Mouse (Mus musculus): ENCODE data around the gene Magi2. TPM values are rescaled to one million over a fixed set of nuclear protein-coding genes. Genes with fewer than 3 reads are reported as not detected.

Magi2 gene
- total RNA-seq, 2 experiments from 2014 or later, result 2.2 to 2.4 TPM

GRCm38 (mm10) chr5:19908706-19909060 is 681.8 kb downstream of the Magi2 start:
- DNase-seq, result no peak
- intact Hi-C loops (cut with DNase I), result no loop called here

DNA sequence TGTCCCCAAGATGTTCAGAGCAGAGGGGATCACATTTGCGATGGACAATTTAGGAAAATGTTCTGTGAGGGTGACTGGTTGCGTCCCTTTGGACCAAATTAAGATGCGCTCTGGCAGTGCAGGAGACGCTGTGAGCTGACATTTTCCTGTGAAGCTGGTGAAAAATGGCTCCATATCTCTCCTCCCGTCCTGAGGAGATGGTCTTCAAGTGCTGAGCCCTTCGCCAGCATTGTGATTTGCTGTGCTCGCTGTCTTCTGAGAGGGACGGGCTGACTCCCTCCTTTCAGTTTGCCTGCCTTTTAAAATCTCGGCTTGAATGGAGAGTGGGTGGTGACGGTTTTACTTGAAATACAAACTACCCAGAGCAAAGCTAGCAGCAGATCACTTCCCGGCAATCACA is 682.2 kb downstream of the Magi2 start:
- DNase-seq, result no peak
- intact Hi-C loops (cut with DNase I), result no loop called here

DNA sequence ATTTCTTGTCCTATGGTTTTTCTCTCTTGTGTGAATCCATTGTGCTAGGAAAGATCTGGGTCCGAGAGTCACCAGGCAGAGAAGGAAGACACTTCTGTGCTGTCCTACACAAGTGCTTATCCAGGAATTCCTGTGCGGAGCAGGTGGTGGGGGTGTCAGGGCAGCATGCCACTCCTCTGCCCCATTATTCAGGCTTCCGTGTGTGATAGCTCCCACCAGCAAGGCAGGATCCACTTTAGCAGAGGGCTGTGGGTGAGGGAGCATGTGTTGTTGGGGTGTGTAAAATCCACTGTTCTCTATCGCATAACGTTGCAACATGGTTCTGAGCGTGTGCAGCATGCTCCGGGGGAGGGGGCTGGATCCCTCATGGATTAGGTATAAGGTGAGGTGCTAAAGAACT is 682.8 kb downstream of the Magi2 start:
- intact Hi-C loops (cut with DNase I), result no loop called here
- no peak for DNase-seq

GRCm38 (mm10) chr5:19932102-19932501 is 705.3 kb downstream of the Magi2 start:
- intact Hi-C loops (cut with DNase I), result no loop called here
- DNase-seq, result no peak

GRCm38 (mm10) chr5:19933190-19933589 is 706.4 kb downstream of the Magi2 start:
- intact Hi-C loops (cut with DNase I), result no loop called here
- no peak for DNase-seq

DNA sequence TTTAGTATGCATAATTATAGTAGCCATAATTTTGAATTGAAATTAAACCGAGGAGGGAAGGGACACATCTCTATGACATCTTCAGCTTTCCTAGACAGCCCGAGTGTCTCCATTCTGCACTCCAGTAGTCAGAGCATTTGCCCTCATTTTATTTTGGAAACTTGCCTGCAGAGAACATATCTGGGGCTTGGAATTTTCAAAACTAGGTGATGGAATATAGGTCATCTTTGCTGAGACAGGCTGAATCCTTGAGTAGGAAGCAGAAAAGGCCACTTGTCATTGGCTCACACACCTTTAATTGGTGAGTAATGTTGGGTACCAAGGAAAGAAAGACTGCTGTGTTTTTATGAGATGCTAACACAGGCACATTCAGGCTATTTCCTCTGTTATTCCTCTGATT is 724.3 kb downstream of the Magi2 start:
- intact Hi-C loops (cut with DNase I), result no loop called here
- no peak for DNase-seq

DNA sequence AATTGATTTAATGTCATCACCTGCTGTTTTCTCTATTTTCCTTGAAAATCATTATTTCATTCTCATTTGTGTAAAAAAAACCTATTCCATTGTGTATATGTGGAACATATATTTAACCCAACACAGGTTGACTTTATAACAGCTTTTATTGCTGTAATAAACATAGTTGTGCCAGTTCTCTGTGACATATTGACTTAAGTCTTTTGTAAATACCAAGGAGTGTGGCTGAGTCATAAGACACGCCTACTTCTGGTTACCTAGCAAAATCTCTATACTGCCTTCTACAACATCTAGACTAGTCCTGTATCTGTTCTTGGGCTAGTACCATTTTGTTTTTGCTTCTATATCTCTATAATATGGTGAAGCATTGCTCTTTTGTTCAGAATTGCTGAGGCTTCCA is 737.3 kb downstream of the Magi2 start:
- DNase-seq, result no peak
- intact Hi-C loops (cut with DNase I), result no loop called here

DNA sequence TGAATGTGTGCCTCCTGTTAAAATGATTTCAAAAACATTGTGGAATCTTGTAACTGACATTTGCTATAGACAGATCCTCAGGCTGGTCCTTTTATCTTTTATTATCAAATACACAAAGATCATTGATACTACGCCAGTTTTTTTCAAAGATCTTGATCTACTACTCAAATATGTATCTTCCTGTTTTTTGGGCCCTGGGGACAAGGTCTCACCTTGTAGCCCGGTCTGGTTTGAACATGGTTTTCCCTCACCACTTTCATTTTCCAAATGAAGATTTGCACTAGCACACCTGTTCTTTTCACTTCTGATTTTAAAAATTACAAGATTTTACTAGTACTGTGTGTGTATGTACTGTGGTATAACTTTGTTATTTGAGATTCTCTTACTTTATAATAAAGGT is 745.9 kb downstream of the Magi2 start:
- DNase-seq, result no peak
- intact Hi-C loops (cut with DNase I), result no loop called here

- intact Hi-C loops (cut with DNase I), result no loop called here
- no peak for DNase-seq
Observed at GRCm38 (mm10) chr5:19973852-19974251, 747.0 kb downstream of the Magi2 start.

GRCm38 (mm10) chr5:19981518-19981917 is 754.7 kb downstream of the Magi2 start:
- intact Hi-C loops (cut with DNase I), result no loop called here
- no peak for DNase-seq

DNA sequence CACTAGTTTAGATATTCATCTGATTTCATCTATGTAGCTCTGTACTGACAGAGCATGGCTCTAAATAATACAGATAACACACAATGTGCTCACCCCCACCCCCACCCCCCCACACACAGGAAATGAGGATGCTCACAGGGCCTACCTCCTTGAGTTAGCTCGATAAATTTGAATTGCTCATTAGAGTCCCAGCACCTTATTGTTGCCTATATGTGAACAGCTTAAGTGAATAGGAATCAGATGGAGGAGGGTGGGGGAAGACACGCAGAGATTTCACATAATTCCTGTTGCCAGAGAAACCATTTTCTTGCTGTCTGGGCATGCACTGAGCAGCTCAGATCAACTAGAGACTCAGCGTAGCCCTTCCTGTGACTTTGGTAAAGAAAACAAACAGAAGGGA is 755.2 kb downstream of the Magi2 start:
- intact Hi-C loops (cut with DNase I), result no loop called here
- DNase-seq, result no peak

- no peak for DNase-seq
- intact Hi-C loops (cut with DNase I), result no loop called here
Observed at GRCm38 (mm10) chr5:19999486-19999885, 772.6 kb downstream of the Magi2 start.

DNA sequence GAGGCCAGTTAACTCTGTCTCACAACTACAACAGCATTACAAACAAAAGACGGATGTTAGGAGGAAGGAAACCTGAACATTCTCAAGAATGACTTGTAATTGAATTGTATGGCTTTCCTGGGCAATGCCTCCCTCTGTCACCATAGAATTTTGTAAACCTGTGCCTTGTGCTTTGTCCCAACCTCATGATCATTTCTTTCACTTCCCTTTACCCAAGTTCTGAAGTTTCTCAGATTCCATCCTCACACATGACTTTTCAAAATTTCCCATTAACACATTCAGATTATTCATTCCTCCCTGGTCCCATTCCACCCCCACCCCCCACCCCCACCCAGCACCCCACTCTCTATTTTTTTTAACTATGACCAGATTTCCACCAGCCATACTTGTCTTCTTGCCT is 773.1 kb downstream of the Magi2 start:
- no peak for DNase-seq
- intact Hi-C loops (cut with DNase I), result no loop called here

DNA sequence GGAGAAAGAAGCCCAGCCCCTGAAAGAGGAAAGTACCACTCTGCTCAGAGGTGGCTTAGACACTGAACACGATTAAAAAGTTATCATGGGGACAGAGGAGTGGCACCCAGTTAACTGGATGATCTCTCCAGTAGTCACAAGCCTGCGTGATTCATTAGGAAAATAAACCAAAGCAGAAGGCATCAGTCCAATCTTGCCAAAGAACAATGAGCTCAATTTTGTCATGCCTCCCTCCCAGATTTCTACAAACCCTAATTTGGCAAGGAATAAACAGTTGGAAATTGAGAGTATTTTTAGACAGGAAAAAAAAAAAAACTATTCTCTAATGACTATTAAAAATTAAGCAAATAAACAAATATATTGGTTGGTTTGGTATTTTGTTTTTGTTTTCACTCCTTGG is 779.8 kb downstream of the Magi2 start:
- intact Hi-C loops (cut with DNase I), result no loop called here
- DNase-seq, result no peak

DNA sequence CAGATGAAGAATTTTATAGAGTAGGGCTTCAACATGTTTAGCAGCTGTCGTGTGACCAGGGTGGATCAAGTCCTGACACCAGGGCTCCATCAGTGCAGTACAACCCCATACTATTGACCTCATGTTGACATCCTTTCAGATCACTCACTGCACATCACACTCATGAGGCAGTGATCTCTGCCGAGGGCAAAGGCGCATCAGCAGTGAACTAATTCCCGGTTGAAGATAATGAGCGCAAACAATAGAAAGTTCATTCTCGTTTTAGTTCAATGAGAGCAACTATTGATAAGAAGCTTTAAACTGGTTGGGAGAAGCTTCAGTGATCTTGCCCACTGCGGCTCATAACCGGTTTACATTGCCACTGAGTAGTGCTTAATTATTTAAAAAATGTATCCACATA is 780.4 kb downstream of the Magi2 start:
- intact Hi-C loops (cut with DNase I), result no loop called here
- DNase-seq, result no peak

GRCm38 (mm10) chr5:20010210-20010609 is 783.4 kb downstream of the Magi2 start:
- intact Hi-C loops (cut with DNase I), result no loop called here
- no peak for DNase-seq

DNA sequence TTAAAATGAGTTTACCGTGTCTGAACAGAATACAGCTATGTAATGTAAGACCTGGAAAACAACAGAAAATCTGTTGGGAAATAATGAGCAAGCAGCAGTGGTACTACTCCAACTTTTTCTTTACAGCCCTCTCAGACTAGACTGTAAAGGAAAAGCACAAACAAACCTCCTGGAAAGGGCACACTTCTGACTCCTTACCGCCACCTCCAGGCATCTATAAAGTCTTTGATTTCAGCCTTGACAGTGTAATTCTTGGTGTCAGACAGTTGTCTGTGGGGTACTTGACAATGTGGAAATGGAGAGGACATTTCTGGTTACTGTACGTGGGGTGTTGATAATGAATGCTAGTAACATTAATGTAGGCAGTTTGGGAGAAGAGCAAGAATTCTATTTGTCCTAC is 791.2 kb downstream of the Magi2 start:
- no peak for DNase-seq

DNA sequence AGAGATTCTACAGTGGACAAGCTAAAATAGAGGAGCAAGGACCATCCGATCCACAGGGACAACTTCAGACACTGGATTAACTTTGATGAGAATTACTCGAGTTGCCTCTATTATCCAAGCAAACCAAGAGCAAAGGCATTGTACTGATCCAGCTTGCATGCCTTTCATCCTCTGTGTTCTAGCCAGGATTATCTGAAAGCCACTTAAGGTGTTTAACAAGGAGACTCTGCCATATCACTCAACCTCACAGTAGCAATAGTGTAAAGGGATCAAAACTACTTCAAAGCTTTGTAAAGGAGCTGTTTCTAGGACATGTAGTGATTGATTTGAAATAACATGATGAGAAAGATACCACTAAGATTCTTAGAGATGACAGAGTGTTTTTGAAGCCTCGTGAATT is 819.8 kb downstream of the Magi2 start:
- DNase-seq, result no peak
- intact Hi-C loops (cut with DNase I), result no loop called here

More for the DNA sequence above, 791.2 kb downstream of the Magi2 start:
- intact Hi-C loops (cut with DNase I), result no loop called here

DNA sequence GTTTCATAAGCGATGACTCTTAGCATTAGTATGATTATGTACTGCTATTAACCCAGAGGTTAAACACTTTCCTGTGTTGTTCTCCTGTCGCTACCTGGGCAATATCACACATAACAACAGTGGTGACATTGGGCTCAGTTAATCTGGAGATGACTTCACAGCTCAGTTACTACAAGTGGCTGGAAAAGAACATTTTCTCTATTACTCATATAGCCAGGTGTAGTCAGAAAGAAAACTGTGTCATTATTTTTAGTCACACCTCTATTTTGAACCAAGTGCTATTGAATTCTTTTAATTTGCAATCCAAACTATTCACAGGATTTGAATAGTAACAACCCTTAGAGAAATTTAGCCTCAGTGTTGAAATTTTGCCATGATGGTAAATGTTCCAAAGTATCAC is 821.5 kb downstream of the Magi2 start:
- DNase-seq, result no peak
- intact Hi-C loops (cut with DNase I), result no loop called here

DNA sequence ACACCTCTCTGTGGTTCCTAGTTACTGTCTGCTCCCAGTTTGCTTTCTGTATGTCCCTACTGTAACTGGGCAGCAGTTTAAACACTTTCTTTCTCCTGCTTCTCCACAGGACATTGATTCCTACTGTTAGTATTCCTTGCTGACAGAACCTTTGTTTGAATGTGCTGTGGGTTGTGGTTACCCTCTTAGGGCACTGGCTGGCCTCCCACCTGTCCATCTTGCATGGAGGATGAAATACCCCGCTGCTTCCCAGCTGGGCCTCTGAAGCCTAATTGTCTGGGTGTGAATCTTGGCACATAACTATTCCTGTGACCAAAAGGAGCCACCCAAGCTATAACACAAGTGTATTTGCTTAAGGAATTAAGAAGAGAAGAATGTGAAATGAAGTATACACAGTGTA is 823.4 kb downstream of the Magi2 start:
- DNase-seq, result no peak
- intact Hi-C loops (cut with DNase I), result no loop called here

DNA sequence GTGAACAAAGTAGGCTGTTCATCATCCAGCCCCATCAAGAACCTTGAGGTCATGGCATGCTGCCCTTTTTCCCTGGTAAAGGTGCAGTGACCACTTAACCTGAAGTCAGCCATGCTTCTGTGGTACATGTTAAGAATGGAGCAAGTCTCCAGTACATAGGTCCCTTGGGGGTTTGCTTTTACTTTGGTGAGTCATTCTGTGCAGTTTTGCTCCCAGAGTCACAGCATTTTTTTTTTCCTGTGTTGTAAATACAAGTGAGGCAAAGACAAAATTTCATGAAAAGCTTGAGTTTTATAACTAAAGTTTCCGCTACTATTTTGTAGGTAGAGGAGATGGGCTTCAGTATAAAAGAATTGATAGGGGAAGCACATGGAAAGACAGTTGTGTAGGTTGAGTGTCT is 828.2 kb downstream of the Magi2 start:
- DNase-seq, result no peak
- intact Hi-C loops (cut with DNase I), result no loop called here

GRCm38 (mm10) chr5:20056074-20056842 is 829.4 kb downstream of the Magi2 start:
- intact Hi-C loops (cut with DNase I), result no loop called here
- no peak for DNase-seq

GRCm38 (mm10) chr5:20056856-20057255 is 830.0 kb downstream of the Magi2 start:
- intact Hi-C loops (cut with DNase I), result no loop called here
- no peak for DNase-seq

All from heart, postnatal 10 days (tissue).